Mouse (Mus musculus) midbrain, embryonic 16.5 days (tissue): ENCODE results near the gene Gtse1. TPM values are rescaled to one million over a fixed set of nuclear protein-coding genes. Genes with fewer than 3 reads are reported as not detected.

Experiments
- ATAC-seq: fragments of 200-750 bp; cut with Nextera tagmentation; 2 replicates; pipeline ENCODE4 v1.8.0; 2017; ENCODE audit warnings: moderate TSS enrichment
- H3K27ac ChIP-seq: fragments of 300-500 bp; sonication (generic); 2 replicates; pipeline ENCODE4 v1.5.1; 2014; ENCODE audit warnings: mild to moderate bottlenecking, low read length, mixed read lengths
- H3K27me3 ChIP-seq: fragments of 300-500 bp; sonication (generic); 2 replicates; pipeline ENCODE4 v1.6.1; 2014; ENCODE audit warnings: low read depth, low read length, mixed read lengths; ENCODE audit not compliant: control insufficient read depth, insufficient read depth
- H3K36me3 ChIP-seq: fragments of 300-500 bp; sonication (generic); 2 replicates; pipeline ENCODE4 v1.6.1; 2014; ENCODE audit warnings: mild to moderate bottlenecking, low read length, moderate library complexity, mixed read lengths; ENCODE audit not compliant: control insufficient read depth, insufficient read depth
- H3K4me1 ChIP-seq: fragments of 300-500 bp; sonication (generic); 2 replicates; pipeline ENCODE4 v1.6.1; 2014; ENCODE audit warnings: mild to moderate bottlenecking, low read length, mixed read lengths; ENCODE audit not compliant: control insufficient read depth, insufficient read depth
- H3K4me2 ChIP-seq: fragments of 300-500 bp; sonication (generic); 2 replicates; pipeline ENCODE4 v1.6.1; 2014; ENCODE audit warnings: mild to moderate bottlenecking, low read length, mixed read lengths
- H3K4me3 ChIP-seq: fragments of 300-500 bp; sonication (generic); 2 replicates; pipeline ENCODE4 v1.5.1; 2014; ENCODE audit warnings: low read depth, mild to moderate bottlenecking, low read length, moderate library complexity, mixed read lengths
- H3K9ac ChIP-seq: fragments of 300-500 bp; sonication (generic); 2 replicates; pipeline ENCODE4 v1.6.1; 2014; ENCODE audit warnings: low read depth, low read length, mixed read lengths
- H3K9me3 ChIP-seq: fragments of 300-500 bp; sonication (generic); replicated peaks from 2 replicates; pipeline ENCODE4 v1.6.1; 2014; ENCODE audit warnings: mild to moderate bottlenecking, low read length, mixed read lengths; ENCODE audit not compliant: control insufficient read depth, poor library complexity, severe bottlenecking
- WGBS: fragments of 180-500 bp; shearing (Covaris S2); extraction: QIAGEN DNeasy Blood & Tissue Kit; methylation state at CpG from one replicate; pipeline ENCODE4 v1.1.7; 2014; 5-methylcytosine and 5-hydroxymethylcytosine counted together
- polyA plus RNA-seq: library from polyadenylated mRNA; unstranded; fragments of >200 nt; fragmentation: Nextera tagmentation; extraction: Ambion mirVana; gene quantifications from 2 replicates; pipeline ENCODE4 v1.2.1, GENCODE M21; 2015

Gene Gtse1
- 3.4 and 4.2 TPM in 2 replicates for polyA plus RNA-seq

- Histone ChIP-seq H3K9ac (peak within 1 kb of the TSS; percentile 72), H3K4me1 (peaks cover 14% of the 10 kb centered on the region), H3K27ac (peak within 1 kb of the TSS; percentile 85), H3K36me3 (no peaks in the 10 kb centered on the region), H3K9me3 (no peaks in the 10 kb centered on the region), H3K4me2 (peak within 1 kb of the TSS; percentile 81), H3K4me3 (peak within 1 kb of the TSS; percentile 67), H3K27me3 (no peaks in the 10 kb centered on the region)
- whole genome bisulfite sequencing: under 1% methylated on average over 42 of the region's 42 CpGs
- ATAC-seq: peak; percentile 99
These were observed at the start of gene Gtse1 for GRCm38 (mm10) chr15:85859490-85860031. Gene Gtse1, plus strand, starts transcription at chr15:85859745.

GRCm38 (mm10) chr15:85810462-85810805, 49.1 kb upstream of the Gtse1 start:
- WGBS: 88% methylated on average over 5 of the region's 5 CpGs
- ATAC-seq: no peak
- H3K27ac ChIP-seq: no peak overlapping the region; the same call in 1 of the 2 replicates

GRCm38 (mm10) chr15:85810806-85811521, 48.6 kb upstream of the Gtse1 start:
- H3K4me2 ChIP-seq: peak overlapping the region; percentile 88
- peak overlapping the region; percentile 86 for H3K9ac ChIP-seq
- WGBS: 4% methylated on average over 36 of the region's 36 CpGs
- H3K27ac ChIP-seq: peak overlapping the region; percentile 93
- peak overlapping the region; percentile 80 for H3K4me3 ChIP-seq
- peak; percentile 89 for ATAC-seq
- no peaks in the 10 kb centered on the region for H3K9me3 ChIP-seq
- no peaks in the 10 kb centered on the region for H3K36me3 ChIP-seq
- no peaks in the 10 kb centered on the region for H3K27me3 ChIP-seq
- H3K4me1 ChIP-seq: peaks cover 9% of the 10 kb centered on the region

More at GRCm38 (mm10) chr15:85810462-85810805, 49.1 kb upstream of the Gtse1 start:
- H3K27me3 ChIP-seq: no peaks in the 10 kb centered on the region
- no peaks in the 10 kb centered on the region for H3K36me3 ChIP-seq
- H3K4me3 ChIP-seq: peak overlapping the region; percentile 80
- peak overlapping the region; percentile 88 for H3K4me2 ChIP-seq
- H3K4me1 ChIP-seq: peaks cover 9% of the 10 kb centered on the region
- H3K9ac ChIP-seq: peak overlapping the region; percentile 86; the same call in 1 of the 2 replicates
- no peaks in the 10 kb centered on the region for H3K9me3 ChIP-seq

DNA sequence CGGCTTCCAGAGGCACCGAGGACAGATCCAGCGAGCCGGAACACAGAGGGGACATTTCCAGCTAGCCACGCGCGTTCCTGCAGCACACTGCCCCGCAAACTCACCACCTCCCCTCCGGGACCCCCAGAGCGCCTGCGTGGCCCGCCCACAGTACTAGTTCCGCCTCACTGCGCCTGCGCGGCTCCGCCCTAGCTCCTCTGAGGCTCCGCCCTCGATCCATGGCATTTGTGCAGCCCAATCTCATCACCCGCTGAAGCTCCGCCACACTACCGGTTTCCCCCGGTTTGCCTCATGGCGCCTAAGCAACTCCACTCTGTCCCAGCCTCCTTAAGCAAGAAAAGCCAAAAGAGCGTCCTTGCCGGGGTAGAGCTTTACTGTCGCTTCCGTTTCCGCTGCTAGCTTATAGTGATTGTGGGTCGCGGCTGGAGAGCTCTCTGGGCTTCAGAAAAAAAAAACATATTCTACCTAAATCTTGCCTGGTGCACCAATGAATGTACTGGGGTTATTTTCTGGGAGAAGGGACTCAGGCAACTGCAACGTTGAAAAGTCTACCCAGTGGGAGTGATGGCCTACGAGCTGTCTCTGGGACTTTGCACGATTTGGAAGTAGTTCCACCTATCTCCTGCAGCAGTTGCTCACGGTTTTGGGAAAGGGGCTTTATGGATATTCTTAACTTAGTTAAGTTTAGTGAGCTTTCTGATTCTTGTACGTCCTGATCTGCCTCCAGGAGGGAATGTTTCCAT, 47.8 kb upstream of the Gtse1 start, which contains the start of gene Cdpf1:
Gene Cdpf1, minus strand, starts transcription at position 163 of the 743 bp plus-strand sequence.
- WGBS: 2% methylated on average over 32 of the region's 36 CpGs
- ATAC-seq: peak; percentile 94
- H3K36me3 ChIP-seq: no peaks in the 10 kb centered on the region

GRCm38 (mm10) chr15:85813428-85813827, 46.1 kb upstream of the Gtse1 start:
- Histone ChIP-seq H3K9me3 (no peaks in the 10 kb centered on the region), H3K4me2 (no peak overlapping the region), H3K4me3 (no peak overlapping the region), H3K36me3 (no peaks in the 10 kb centered on the region), H3K4me1 (peaks cover 9% of the 10 kb centered on the region), H3K27ac (no peak overlapping the region), H3K9ac (no peak overlapping the region), H3K27me3 (no peaks in the 10 kb centered on the region)
- WGBS: 69% methylated on average over 10 of the region's 10 CpGs
- ATAC-seq: no peak

More for the DNA sequence above, 47.8 kb upstream of the Gtse1 start, which contains the start of gene Cdpf1:
- Histone ChIP-seq H3K9ac (peak within 1 kb of the TSS; percentile 86), H3K4me1 (peaks cover 9% of the 10 kb centered on the region), H3K27ac (peak within 1 kb of the TSS; percentile 93), H3K27me3 (no peaks in the 10 kb centered on the region), H3K4me2 (peak within 1 kb of the TSS; percentile 88), H3K4me3 (peak within 1 kb of the TSS; percentile 80), H3K9me3 (no peaks in the 10 kb centered on the region)

- no peak within 1 kb of the TSS for H3K27ac ChIP-seq
- 2% methylated on average over 58 of the region's 65 CpGs for WGBS
These were observed 38.1 kb upstream of the Gtse1 start, which contains the start of gene Pkdrej for GRCm38 (mm10) chr15:85821203-85822010. Gene Pkdrej, minus strand, starts transcription at chr15:85821734.

DNA sequence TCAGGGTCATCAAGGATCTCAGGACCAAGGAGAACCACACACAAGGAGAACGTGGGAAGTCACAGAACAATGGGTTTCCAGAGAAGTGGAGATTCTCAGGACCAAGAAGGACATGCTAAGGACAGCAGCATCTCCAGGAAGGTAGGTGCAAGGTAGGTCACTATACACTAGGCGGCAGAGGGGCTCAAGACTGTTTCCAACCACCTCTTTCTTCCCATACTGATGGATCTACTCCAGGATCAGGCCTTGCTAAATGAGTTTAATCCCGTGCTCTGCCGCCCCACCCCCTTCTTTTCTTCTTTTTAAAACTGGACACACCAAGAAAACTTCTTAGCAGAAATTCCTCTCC, 37.6 kb upstream of the Gtse1 start:
- H3K4me3 ChIP-seq: peak overlapping the region; percentile 42
- peaks cover 3% of the 10 kb centered on the region; the same call in 1 of the 2 replicates for H3K4me1 ChIP-seq
- no peaks in the 10 kb centered on the region; the same call in none of the 2 replicates for H3K27me3 ChIP-seq
- no peaks in the 10 kb centered on the region for H3K9me3 ChIP-seq
- H3K27ac ChIP-seq: no peak overlapping the region
- peak overlapping the region; percentile 57; the same call in 1 of the 2 replicates for H3K9ac ChIP-seq
- H3K36me3 ChIP-seq: no peaks in the 10 kb centered on the region
- ATAC-seq: 0 out of 2 replicates have a peak, but pooled peaks have one; percentile 48
- 9% methylated on average over 4 of the region's 4 CpGs for WGBS
- H3K4me2 ChIP-seq: peak overlapping the region; percentile 71

More at GRCm38 (mm10) chr15:85821203-85822010, 38.1 kb upstream of the Gtse1 start, which contains the start of gene Pkdrej:
- Histone ChIP-seq H3K4me3 (peak within 1 kb of the TSS; percentile 42), H3K9me3 (no peaks in the 10 kb centered on the region), H3K4me1 (peaks cover 3% of the 10 kb centered on the region; the same call in 1 of the 2 replicates), H3K9ac (peak within 1 kb of the TSS; percentile 57), H3K36me3 (no peaks in the 10 kb centered on the region), H3K27me3 (no peaks in the 10 kb centered on the region; the same call in none of the 2 replicates), H3K4me2 (peak within 1 kb of the TSS; percentile 71)
- ATAC-seq: peak; percentile 42; the same call in 1 of the 2 replicates

DNA sequence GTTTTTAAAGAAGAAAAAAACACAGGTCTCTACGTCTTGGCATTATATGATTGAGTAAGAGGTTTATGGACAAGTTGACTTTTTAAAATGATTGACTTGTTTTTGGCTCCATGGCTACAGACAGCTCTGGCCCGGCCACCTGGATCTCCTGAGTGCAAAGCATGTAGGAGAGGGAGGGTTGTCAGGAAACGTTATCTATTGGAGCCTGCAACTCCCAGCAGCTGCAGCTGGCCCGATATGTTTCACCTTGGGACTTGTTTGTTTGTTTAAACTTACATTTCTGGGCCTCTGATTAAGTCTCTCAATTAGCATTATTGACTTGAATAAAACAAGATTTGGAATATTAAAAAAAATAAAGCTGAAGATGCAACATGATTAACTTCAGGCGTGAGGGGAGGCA, 32.9 kb upstream of the Gtse1 start:
- Histone ChIP-seq H3K9me3 (no peaks in the 10 kb centered on the region), H3K4me2 (no peak overlapping the region), H3K4me1 (peaks cover 3% of the 10 kb centered on the region; the same call in 1 of the 2 replicates), H3K4me3 (no peak overlapping the region), H3K27me3 (no peaks in the 10 kb centered on the region), H3K9ac (no peak overlapping the region), H3K36me3 (no peaks in the 10 kb centered on the region), H3K27ac (no peak overlapping the region)
- no peak for ATAC-seq
- 78% methylated on average over 5 of the region's 5 CpGs for WGBS
